Mouse (Mus musculus): ENCODE data around the gene Fam173b. TPM values are rescaled to one million over a fixed set of nuclear protein-coding genes. Genes with fewer than 3 reads are reported as not detected.

Gene Fam173b
- total RNA-seq, 1 experiment from 2014 or later: 2.8 TPM

DNA sequence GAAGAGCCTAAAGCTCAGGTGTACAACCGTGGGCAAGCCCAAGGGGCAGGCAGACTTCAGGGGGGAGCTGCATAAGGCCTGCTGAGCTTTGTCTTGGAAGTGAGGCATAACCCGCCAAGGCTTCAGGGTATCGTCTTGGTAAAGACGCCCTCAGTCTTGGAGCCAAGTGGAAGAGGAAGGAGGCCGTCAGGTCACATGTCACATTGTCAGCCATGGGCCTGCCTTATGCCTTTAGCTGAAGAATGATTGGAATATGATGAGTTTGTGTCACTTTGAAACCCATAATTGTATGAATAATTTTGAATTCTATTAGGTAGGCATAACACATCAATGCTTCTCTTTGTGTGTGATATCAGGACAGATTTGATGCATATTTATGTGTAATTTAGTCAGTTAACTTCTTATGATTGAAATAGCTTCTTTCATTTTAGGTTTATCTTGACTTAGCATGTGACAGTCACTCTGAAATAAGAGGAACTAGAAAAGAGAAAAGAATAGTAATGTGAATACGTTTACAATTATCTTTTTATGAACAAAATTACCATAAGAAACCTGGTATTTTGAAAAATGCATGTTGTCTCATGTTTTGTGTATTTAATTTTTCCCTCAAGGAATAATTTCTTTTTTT, 12.3 kb downstream of the Fam173b start:
- ATAC-seq (replicated peaks in 1 of 2; ENCODE audit: insufficient read depth in 1 of 2, low FRiP score in 2 of 2, low TSS enrichment in 1 of 2, low read depth in 1 of 2, poor library complexity in 2 of 2, severe bottlenecking in 2 of 2): 0 out of 4 replicates have a peak, but pooled peaks of 1 of the 2 experiments have one; percentile 33

GRCm38 (mm10) chr15:31614666-31615065, 13.0 kb downstream of the Fam173b start:
- no peak for ATAC-seq (replicated peaks in 1 of 2; ENCODE audit: insufficient read depth in 1 of 2, low FRiP score in 2 of 2, low TSS enrichment in 1 of 2, low read depth in 1 of 2, poor library complexity in 2 of 2, severe bottlenecking in 2 of 2)

GRCm38 (mm10) chr15:31617261-31617660, 15.6 kb downstream of the Fam173b start:
- ATAC-seq (replicated peaks in 1 of 2; ENCODE audit: insufficient read depth in 1 of 2, low FRiP score in 2 of 2, low TSS enrichment in 1 of 2, low read depth in 1 of 2, poor library complexity in 2 of 2, severe bottlenecking in 2 of 2): no peak

DNA sequence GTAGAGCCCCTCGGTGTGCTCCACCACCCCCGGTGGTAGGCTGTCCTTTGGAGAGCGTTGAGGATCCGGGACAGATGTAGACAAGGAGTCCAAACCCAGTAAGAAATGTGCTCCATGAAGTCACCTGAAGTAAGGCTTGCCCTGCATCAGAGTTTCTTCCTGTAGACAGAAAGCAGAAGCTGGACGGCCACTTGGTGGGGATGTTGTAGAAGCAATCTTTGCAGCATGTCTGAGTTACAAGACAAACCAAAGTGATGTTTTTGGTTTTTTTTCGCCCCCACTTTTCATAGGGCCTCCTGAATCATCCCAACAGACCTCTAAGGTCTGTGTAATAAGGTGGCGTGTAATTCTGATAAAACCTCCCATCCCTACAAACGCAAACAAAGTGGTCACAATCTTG, 17.9 kb downstream of the Fam173b start:
- ATAC-seq (replicated peaks in 1 of 2; ENCODE audit: insufficient read depth in 1 of 2, low FRiP score in 2 of 2, low TSS enrichment in 1 of 2, low read depth in 1 of 2, poor library complexity in 2 of 2, severe bottlenecking in 2 of 2): no peak

- ATAC-seq (replicated peaks in 1 of 2; ENCODE audit: insufficient read depth in 1 of 2, low FRiP score in 2 of 2, low TSS enrichment in 1 of 2, low read depth in 1 of 2, poor library complexity in 2 of 2, severe bottlenecking in 2 of 2): no peak
These were observed 25.9 kb downstream of the Fam173b start for GRCm38 (mm10) chr15:31627277-31628154.

- ATAC-seq (replicated peaks in 1 of 2; ENCODE audit: insufficient read depth in 1 of 2, low FRiP score in 2 of 2, low TSS enrichment in 1 of 2, low read depth in 1 of 2, poor library complexity in 2 of 2, severe bottlenecking in 2 of 2): no peak
These were observed 26.5 kb downstream of the Fam173b start for GRCm38 (mm10) chr15:31628180-31628579.

DNA sequence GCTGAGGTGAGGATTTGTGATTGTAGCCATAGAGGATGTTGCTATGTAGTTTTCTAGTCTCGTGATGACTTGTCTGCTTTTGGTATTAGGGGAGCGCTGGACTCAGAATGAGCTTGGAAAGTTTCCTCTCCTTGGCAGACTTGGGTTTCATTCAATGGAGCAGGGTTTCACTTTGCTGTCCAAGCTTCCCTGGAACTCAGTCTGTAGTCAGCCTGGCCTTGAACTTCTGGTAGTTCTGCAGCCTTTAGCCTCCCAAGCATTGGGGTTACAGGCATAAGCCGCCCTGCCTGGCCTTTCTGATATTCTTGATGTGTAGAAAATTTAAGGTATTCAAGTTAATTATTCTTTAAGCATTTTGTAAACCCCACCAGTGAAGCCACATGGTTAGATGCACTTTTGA, 27.9 kb downstream of the Fam173b start:
- no peak for ATAC-seq (replicated peaks in 1 of 2; ENCODE audit: insufficient read depth in 1 of 2, low FRiP score in 2 of 2, low TSS enrichment in 1 of 2, low read depth in 1 of 2, poor library complexity in 2 of 2, severe bottlenecking in 2 of 2)

- ATAC-seq (replicated peaks in 1 of 2; ENCODE audit: insufficient read depth in 1 of 2, low FRiP score in 2 of 2, low TSS enrichment in 1 of 2, low read depth in 1 of 2, poor library complexity in 2 of 2, severe bottlenecking in 2 of 2): no peak
These were observed 29.8 kb downstream of the Fam173b start for GRCm38 (mm10) chr15:31631396-31631858.

DNA sequence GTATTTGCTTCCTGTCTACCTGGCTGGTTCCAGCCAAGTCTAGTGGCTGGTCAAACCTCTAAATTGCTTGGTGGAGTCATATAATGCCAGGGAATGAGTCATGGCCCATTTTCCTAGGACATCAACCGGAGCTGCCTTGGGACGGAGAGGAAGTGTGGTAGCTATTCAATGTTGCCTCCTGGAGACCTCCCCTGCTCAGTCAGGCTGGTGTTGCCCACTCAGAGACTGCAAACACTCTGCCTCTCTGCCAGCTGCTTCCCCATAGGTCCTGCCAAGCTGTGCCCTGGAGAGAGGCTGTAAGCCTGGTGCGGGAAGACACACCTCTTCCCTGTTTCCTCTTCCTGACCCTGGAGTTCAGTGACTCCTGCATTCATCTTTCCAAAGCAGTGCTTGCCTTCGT, 30.8 kb downstream of the Fam173b start:
- no peak for ATAC-seq (replicated peaks in 1 of 2; ENCODE audit: insufficient read depth in 1 of 2, low FRiP score in 2 of 2, low TSS enrichment in 1 of 2, low read depth in 1 of 2, poor library complexity in 2 of 2, severe bottlenecking in 2 of 2)

- ATAC-seq (replicated peaks in 1 of 2; ENCODE audit: insufficient read depth in 1 of 2, low FRiP score in 2 of 2, low TSS enrichment in 1 of 2, low read depth in 1 of 2, poor library complexity in 2 of 2, severe bottlenecking in 2 of 2): no peak
These were observed 32.9 kb downstream of the Fam173b start for GRCm38 (mm10) chr15:31634582-31634981.

DNA sequence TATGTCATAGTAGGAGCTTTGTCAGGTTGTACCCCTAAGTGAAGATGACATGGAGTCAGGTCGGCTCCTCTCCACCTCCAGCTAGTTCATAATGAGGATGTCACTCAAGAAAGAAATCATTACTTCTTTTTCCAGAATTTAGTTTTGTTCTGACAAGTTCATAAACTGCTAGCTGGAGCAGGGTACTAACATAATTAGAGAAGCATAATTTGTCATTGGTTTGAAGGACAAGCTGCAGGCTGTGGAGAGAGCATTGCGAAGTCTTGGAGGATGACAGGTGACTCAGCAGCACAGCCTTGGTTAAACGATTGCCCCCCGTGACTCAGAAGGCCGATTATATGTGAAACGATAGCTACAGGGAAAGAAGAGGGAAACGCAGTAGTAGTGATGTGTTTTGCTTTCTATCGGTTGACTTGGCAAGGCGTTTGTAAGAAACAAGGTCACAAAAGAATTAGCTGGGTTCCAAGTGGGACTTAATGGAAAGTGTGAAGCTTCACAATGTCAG, 34.5 kb downstream of the Fam173b start:
- no peak for ATAC-seq (replicated peaks in 1 of 2; ENCODE audit: insufficient read depth in 1 of 2, low FRiP score in 2 of 2, low TSS enrichment in 1 of 2, low read depth in 1 of 2, poor library complexity in 2 of 2, severe bottlenecking in 2 of 2)

GRCm38 (mm10) chr15:31647225-31647624, 45.6 kb downstream of the Fam173b start:
- ATAC-seq (replicated peaks in 1 of 2; ENCODE audit: insufficient read depth in 1 of 2, low FRiP score in 2 of 2, low TSS enrichment in 1 of 2, low read depth in 1 of 2, poor library complexity in 2 of 2, severe bottlenecking in 2 of 2): no peak

- ATAC-seq (replicated peaks in 1 of 2; ENCODE audit: insufficient read depth in 1 of 2, low FRiP score in 2 of 2, low TSS enrichment in 1 of 2, low read depth in 1 of 2, poor library complexity in 2 of 2, severe bottlenecking in 2 of 2): peak; percentile 35 to 43; a peak in 2 of 4 replicates
These were observed 46.4 kb downstream of the Fam173b start for GRCm38 (mm10) chr15:31647851-31648569.

DNA sequence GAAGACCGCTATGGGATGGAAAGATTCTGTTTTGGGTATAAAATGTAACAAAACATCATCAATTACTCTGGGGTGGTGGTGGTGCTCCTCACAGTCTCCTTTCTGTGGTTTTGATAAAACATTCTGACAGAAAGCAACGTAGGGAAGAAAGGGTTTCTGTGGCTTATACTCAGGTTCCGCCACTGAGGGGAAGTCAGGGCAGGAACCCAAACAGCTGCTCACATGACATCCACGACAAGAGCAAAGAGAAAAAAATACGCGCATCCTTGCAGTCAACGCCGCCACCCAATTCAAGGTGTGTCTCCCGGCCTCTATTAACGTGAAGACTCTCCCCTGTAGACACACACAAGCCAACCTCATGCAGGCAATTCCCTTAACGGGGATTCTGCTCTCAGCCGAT, 48.0 kb downstream of the Fam173b start:
- peak; percentile 46 to 57 for ATAC-seq (replicated peaks in 1 of 2; ENCODE audit: insufficient read depth in 1 of 2, low FRiP score in 2 of 2, low TSS enrichment in 1 of 2, low read depth in 1 of 2, poor library complexity in 2 of 2, severe bottlenecking in 2 of 2)

DNA sequence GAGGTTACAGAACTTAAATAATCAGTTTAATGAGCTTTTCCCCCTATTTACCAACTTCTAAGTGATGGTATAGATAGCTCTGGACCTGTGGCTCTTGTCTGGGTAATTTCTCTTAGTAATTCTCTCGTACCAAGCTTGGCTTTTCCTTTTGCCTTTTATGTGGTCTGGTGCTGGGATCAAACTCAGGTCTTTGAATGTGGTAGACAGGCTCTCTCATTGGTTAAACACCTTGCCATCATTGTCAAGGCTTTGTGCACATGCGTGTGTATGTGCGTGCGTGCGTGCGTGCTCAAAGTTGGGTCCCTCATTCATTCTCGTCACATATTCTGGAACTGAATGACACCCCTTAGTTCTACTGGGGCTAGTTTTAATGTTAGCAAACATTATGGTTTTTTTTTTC, 49.2 kb downstream of the Fam173b start:
- ATAC-seq (replicated peaks in 1 of 2; ENCODE audit: insufficient read depth in 1 of 2, low FRiP score in 2 of 2, low TSS enrichment in 1 of 2, low read depth in 1 of 2, poor library complexity in 2 of 2, severe bottlenecking in 2 of 2): no peak

DNA sequence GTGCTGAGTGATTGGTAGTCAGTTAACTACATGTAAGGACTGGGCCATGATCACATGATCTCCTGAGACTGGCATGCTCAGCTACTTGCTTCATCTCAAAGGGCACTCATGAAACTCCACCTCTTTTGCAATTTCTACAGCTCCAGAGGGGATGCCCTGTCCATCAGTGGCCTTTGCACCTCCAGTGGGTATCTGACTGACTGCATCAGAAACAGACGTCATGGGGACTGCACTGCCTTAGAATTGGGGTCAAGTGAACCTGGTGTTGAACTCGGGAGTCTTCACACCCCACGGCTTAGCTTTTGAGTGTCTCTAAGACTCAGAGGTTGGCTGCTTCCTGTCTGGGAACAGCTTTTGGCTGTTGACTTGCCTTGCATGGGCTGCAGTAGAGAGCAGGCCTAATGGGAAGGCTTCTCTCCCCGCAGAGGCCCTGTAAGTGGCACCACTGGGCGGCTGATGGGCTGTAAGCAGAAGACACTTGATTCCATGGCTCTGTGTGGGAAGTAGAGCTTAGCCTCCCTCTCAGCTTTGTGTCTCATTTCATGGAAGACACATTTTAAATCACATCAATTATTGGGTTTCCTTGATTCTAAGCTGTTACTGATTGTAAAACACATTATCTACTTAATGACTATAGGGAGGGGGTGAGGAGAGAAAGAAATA, 58.6 kb downstream of the Fam173b start:
- ATAC-seq (replicated peaks in 1 of 2; ENCODE audit: insufficient read depth in 1 of 2, low FRiP score in 2 of 2, low TSS enrichment in 1 of 2, low read depth in 1 of 2, poor library complexity in 2 of 2, severe bottlenecking in 2 of 2): no peak

- ATAC-seq (replicated peaks in 1 of 2; ENCODE audit: insufficient read depth in 1 of 2, low FRiP score in 2 of 2, low TSS enrichment in 1 of 2, low read depth in 1 of 2, poor library complexity in 2 of 2, severe bottlenecking in 2 of 2): no peak
These were observed 59.2 kb downstream of the Fam173b start for GRCm38 (mm10) chr15:31660844-31661243.
